Mouse (Mus musculus) hindbrain, postnatal 0 days (tissue): ENCODE results near the gene Tubgcp6. TPM values are rescaled to one million over a fixed set of nuclear protein-coding genes. Genes with fewer than 3 reads are reported as not detected.

Source experiments
- ATAC-seq: fragments of 200-750 bp; cut with Nextera tagmentation; 2 replicates; pipeline ENCODE4 v1.8.0; 2017; ENCODE audit warnings: mild to moderate bottlenecking, moderate TSS enrichment, moderate library complexity
- DNase-seq: peaks from one replicate; pipeline ENCODE4 v3.0.0-alpha.2; 2015; ENCODE audit warnings: low spot score
- H3K27ac ChIP-seq: fragments of 300-500 bp; sonication (generic); 2 replicates; pipeline ENCODE4 v1.5.1; 2014; ENCODE audit warnings: mild to moderate bottlenecking
- H3K27me3 ChIP-seq: fragments of 300-500 bp; sonication (generic); 2 replicates; pipeline ENCODE4 v1.6.1; 2014; ENCODE audit warnings: low read length, mixed read lengths; ENCODE audit not compliant: insufficient read depth
- H3K36me3 ChIP-seq: fragments of 300-500 bp; sonication (generic); 2 replicates; pipeline ENCODE4 v1.6.1; 2014; ENCODE audit warnings: low read length, mixed read lengths; ENCODE audit not compliant: insufficient read depth
- H3K4me1 ChIP-seq: fragments of 300-500 bp; sonication (generic); 2 replicates; pipeline ENCODE4 v1.6.1; 2014; ENCODE audit warnings: antibody characterized with exemption, low read length, mixed read lengths; ENCODE audit not compliant: insufficient read depth
- H3K4me2 ChIP-seq: fragments of 300-500 bp; sonication (generic); 2 replicates; pipeline ENCODE4 v1.6.1; 2014; ENCODE audit warnings: low read depth, mild to moderate bottlenecking, low read length, moderate library complexity, mixed read lengths
- H3K4me3 ChIP-seq: fragments of 300-500 bp; sonication (generic); 2 replicates; pipeline ENCODE4 v1.5.1; 2014; ENCODE audit warnings: low read length
- H3K9ac ChIP-seq: fragments of 300-500 bp; sonication (generic); replicated peaks from 2 replicates; pipeline ENCODE4 v1.6.1; 2014; ENCODE audit warnings: mild to moderate bottlenecking, low read length, moderate library complexity, mixed read lengths
- H3K9me3 ChIP-seq: fragments of 300-500 bp; sonication (generic); 2 replicates; pipeline ENCODE4 v1.6.1; 2016; ENCODE audit warnings: low read length, mixed read lengths
- CTCF ChIP-seq: IDR thresholded peaks from 2 replicates; pipeline ENCODE4 v1.5.1; 2016; ENCODE audit warnings: antibody characterized with exemption, control low read depth, low read depth
- WGBS: fragments of 180-500 bp; shearing (Covaris S2); extraction: QIAGEN DNeasy Blood & Tissue Kit; methylation state at CpG from one replicate; pipeline ENCODE4 v1.1.7; 2014; 5-methylcytosine and 5-hydroxymethylcytosine counted together
- polyA plus RNA-seq: library from polyadenylated mRNA; unstranded; fragments of >200 nt; fragmentation: Nextera tagmentation; extraction: Ambion mirVana; gene quantifications from 2 replicates; pipeline ENCODE4 v1.2.1, GENCODE M21; 2015
- total RNA-seq: library from RNA; depleted of rRNA; stranded (reverse); fragments of >200 nt; gene quantifications from 2 replicates; pipeline ENCODE4 v1.2.3, GENCODE M21; 2014

Tubgcp6 gene
- total and polyA plus RNA-seq, 2 experiments from 2014 or later: 10.6 to 54.7 TPM

DNA sequence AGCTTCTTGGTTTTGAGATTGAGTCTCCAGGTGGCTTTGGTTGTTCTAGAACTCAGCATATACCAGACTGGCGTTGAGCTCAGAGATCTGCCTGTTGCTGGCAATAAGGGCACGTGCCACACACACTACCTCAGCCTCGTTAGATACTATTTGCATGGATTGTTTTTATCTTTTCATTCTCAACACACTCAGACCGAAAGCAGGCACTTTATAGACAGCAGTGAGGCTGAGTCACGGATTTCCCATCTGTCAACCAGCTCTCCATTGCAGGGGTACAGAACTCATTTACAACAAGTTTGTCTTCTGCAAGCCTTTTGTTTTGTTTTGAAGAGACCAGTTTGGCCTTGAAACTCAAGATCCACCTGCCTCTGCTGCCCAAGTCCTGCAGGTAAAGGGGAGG is 25.5 kb downstream of the Tubgcp6 start:
- Histone ChIP-seq H3K36me3 (peaks cover 86% of the 10 kb centered on the region), H3K4me3 (no peak overlapping the region), H3K4me1 (no peaks in the 10 kb centered on the region), H3K9ac (no peak overlapping the region), H3K9me3 (no peaks in the 10 kb centered on the region), H3K27ac (no peak overlapping the region), H3K27me3 (no peaks in the 10 kb centered on the region), H3K4me2 (no peak overlapping the region)
- TF ChIP-seq CTCF: no peak
- 90% methylated on average over 5 of the region's 5 CpGs for WGBS
- DNase-seq (no peak), ATAC-seq (no peak)

DNA sequence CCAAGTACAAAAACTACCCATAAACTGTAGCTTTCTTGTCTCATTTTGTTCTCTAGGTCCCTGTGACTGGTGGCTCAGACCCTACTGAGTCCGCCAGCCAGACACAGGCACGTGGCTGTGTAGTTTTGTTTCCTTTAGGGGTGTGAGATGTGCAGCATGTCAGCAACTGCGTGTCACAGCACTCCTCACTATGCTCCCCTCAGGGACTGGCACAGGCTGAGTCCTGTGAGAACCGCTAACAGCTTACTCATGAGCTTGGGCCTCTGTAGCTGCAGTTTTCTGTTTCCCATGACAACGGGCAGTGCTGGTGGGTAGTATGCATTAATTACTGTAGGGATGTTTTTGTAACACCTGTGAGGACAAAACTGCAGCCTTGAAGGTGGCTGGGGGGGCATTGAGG is 30.7 kb downstream of the Tubgcp6 start:
- Histone ChIP-seq H3K9me3 (no peaks in the 10 kb centered on the region), H3K9ac (no peak overlapping the region), H3K27me3 (no peaks in the 10 kb centered on the region), H3K4me3 (no peak overlapping the region), H3K27ac (no peak overlapping the region), H3K36me3 (peaks cover 45% of the 10 kb centered on the region), H3K4me2 (no peak overlapping the region), H3K4me1 (peaks cover 8% of the 10 kb centered on the region; the same call in 1 of the 2 replicates)
- ATAC-seq (no peak), DNase-seq (no peak)
- WGBS: 69% methylated on average over 5 of the region's 5 CpGs
- TF ChIP-seq CTCF: no peak

DNA sequence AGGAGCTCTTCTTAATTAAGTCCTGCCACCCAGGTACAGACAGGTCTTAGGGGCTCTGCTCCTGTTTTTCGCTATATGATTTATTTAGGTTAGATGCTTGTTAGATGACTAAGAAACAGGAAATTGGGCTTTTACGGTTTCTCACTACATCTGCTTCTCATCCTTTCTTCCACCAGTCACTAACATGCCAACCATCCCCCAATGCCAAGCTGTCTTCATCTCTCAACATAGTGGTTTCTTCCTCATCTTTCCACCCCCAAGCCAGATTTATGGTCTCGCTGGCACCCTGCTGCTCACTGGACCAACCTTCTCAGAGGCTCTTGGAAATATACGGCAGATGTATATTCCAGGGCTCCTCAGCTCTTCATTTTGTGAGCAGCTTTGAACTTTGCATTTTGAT is 32.2 kb downstream of the Tubgcp6 start:
- no peak overlapping the region for H3K4me3 ChIP-seq
- 86% methylated on average over 4 of the region's 4 CpGs for WGBS
- DNase-seq (no peak), ATAC-seq (no peak)
- H3K9ac ChIP-seq: no peak overlapping the region
- no peaks in the 10 kb centered on the region for H3K9me3 ChIP-seq
- peaks cover 8% of the 10 kb centered on the region; the same call in 1 of the 2 replicates for H3K4me1 ChIP-seq
- no peaks in the 10 kb centered on the region for H3K27me3 ChIP-seq
- H3K4me2 ChIP-seq: no peak overlapping the region
- H3K36me3 ChIP-seq: peaks cover 36% of the 10 kb centered on the region
- no peak overlapping the region for H3K27ac ChIP-seq
- TF ChIP-seq CTCF: no peak

DNA sequence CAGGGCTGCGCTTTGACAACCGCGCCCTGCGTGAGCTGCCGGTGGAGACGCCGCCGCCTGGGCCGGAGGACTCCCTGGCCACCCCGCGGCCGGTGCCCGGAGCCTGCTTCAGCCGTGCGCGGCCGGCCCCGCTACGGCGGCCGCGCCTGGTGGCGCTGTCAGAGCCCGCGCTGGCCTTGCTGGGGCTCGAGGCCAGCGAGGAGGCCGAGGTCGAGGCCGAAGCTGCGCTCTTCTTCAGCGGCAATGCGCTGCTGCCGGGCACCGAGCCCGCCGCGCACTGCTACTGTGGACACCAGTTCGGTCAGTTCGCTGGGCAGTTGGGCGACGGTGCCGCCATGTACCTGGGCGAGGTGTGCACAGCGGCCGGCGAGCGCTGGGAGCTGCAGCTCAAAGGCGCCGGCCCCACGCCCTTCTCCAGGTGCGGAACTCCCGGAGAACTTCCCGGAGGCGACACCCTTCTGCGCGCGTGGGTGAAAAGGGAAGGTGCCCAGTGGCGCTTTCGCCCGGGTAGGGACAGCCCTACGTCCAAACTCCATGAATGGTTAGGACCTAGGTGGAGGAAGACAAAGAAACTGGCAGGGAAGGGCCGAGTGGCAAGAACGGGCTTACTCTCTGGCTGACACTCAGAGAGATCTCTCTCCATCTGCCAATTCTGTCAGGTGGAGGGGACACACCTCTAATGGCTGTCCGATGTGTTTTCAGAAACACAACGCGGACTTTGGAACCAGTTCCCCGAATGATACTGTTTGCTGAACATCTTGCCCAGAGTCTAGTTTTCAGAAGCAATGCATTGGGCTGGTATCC is 33.5 kb downstream of the Tubgcp6 start:
- H3K4me3 ChIP-seq: peak overlapping the region; percentile 95
- H3K27me3 ChIP-seq: no peaks in the 10 kb centered on the region
- peak overlapping the region; percentile 99 for H3K4me2 ChIP-seq
- WGBS: 4% methylated on average over 63 of the region's 68 CpGs
- DNase-seq: no peak
- no peaks in the 10 kb centered on the region for H3K9me3 ChIP-seq
- H3K4me1 ChIP-seq: peaks cover 8% of the 10 kb centered on the region; the same call in 1 of the 2 replicates
- H3K36me3 ChIP-seq: peaks cover 34% of the 10 kb centered on the region
- peak overlapping the region; percentile 96 for H3K9ac ChIP-seq
- no peak for TF ChIP-seq CTCF
- ATAC-seq: peak; percentile 57
- H3K27ac ChIP-seq: peak overlapping the region; percentile 89

DNA sequence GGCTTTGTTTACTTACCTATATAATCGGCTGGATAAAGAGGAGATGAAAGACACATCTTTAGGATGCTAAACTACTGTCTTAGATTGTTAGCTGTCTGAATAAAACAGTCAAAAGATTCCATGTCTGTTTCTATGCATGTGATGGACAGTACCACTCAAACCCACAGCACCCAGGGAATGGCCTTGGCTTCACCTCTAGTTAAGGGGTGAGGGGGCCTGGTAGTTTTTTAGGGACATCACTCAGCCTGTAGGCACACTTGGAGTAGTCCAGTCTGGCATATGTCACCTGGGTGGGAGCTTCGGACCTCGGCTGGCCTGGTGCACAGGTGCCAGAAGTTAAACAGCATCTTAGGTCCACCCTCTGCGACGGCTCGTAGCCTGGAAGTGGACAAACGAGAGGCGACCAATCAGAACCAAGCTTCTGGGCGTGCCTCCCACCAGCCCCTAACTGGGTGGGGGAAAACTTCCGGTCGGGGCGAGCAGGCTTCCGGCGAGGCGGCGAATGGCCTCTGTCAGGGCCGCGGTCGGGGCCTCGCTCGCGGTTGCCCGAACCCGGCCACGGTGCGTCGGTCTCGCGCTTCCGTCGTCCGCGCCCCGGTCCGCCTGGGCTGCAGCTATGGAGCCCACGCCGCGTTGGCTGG is 34.2 kb downstream of the Tubgcp6 start, which contains the start of gene Selenoo:
Gene Selenoo, plus strand, starts transcription at position 478 of the 641 bp plus-strand sequence.
- H3K36me3 ChIP-seq: peaks cover 34% of the 10 kb centered on the region

DNA sequence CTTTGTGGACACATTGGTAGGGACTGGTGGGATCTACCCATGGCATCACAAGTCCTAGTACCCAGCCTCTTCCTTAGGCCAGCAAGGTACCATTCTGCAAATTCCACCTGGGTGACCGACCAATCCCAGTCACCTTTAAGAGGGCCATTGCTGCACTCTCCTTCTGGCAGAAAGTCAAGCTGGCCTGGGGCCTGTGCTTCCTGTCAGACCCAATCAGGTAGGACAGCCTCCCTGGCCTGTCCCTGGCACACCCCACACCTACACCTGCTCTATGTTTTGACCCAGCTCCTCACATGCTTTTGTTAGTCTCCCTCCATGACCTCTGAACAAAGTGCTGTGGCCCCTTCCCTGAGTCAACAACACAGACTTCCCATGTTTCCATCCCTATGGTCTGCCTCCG is 38.1 kb downstream of the Tubgcp6 start:
- DNase-seq (no peak), ATAC-seq (no peak)
- H3K9me3 ChIP-seq: no peaks in the 10 kb centered on the region
- H3K4me1 ChIP-seq: peaks cover 3% of the 10 kb centered on the region; the same call in 1 of the 2 replicates
- no peak overlapping the region for H3K4me2 ChIP-seq
- no peaks in the 10 kb centered on the region for H3K27me3 ChIP-seq
- 88% methylated on average over 2 of the region's 2 CpGs for WGBS
- H3K9ac ChIP-seq: no peak overlapping the region
- no peak overlapping the region for H3K27ac ChIP-seq
- H3K4me3 ChIP-seq: no peak overlapping the region
- peaks cover 48% of the 10 kb centered on the region for H3K36me3 ChIP-seq
- TF ChIP-seq CTCF: no peak

More for the DNA sequence above, 34.2 kb downstream of the Tubgcp6 start, which contains the start of gene Selenoo:
- no peaks in the 10 kb centered on the region for H3K27me3 ChIP-seq
- H3K9me3 ChIP-seq: no peaks in the 10 kb centered on the region
- TF ChIP-seq CTCF: no peak
- peaks cover 8% of the 10 kb centered on the region; the same call in 1 of the 2 replicates for H3K4me1 ChIP-seq
- H3K9ac ChIP-seq: peak within 1 kb of the TSS; percentile 96
- DNase-seq (peak; percentile 95), ATAC-seq (peak; percentile 94)
- peak within 1 kb of the TSS; percentile 95 for H3K4me3 ChIP-seq
- H3K27ac ChIP-seq: peak within 1 kb of the TSS; percentile 89
- whole genome bisulfite sequencing: 1% methylated on average over 38 of the region's 38 CpGs
- H3K4me2 ChIP-seq: peak within 1 kb of the TSS; percentile 99
